Mouse (Mus musculus) CH12.LX (cell line): ENCODE measurements around the gene Olfr506.
"Not testable (repeated sequence)": the region's sequence is repeated elsewhere in the genome, so short reads cannot be mapped to it uniquely, and the experiment has no call there.

Experiments used
- CHD1 ChIP-seq: IDR thresholded peaks from 2 replicates; pipeline ENCODE4 v1.6.1; 2012; ENCODE audit warnings: low read depth, low read length, improper control_type of control experiment, inconsistent platforms
- CTCF ChIP-seq, 2 experiments: IDR thresholded peaks in 1 of 2; conservative IDR thresholded peaks in 1 of 2; 2 replicates each; pipeline ENCODE4 v1.5.1; 2011 to 2012; ENCODE audit warnings: low read depth in 2 of 2, low read length in 2 of 2, improper control_type of control experiment in 1 of 2, inconsistent platforms in 1 of 2, mild to moderate bottlenecking in 1 of 2, moderate library complexity in 1 of 2
- EP300 ChIP-seq: IDR thresholded peaks from 2 replicates; pipeline ENCODE4 v1.6.1; 2011; ENCODE audit warnings: low read length, improper control_type of control experiment
- ETS1 ChIP-seq: conservative IDR thresholded peaks from 2 replicates; pipeline ENCODE4 v1.6.1; 2012; ENCODE audit warnings: low read depth, mild to moderate bottlenecking, inconsistent platforms, low read length, improper control_type of control experiment, moderate library complexity
- GABPA ChIP-seq: IDR thresholded peaks from 2 replicates; pipeline ENCODE4 v1.6.1; 2012; ENCODE audit warnings: low read depth, low read length, improper control_type of control experiment, inconsistent platforms; ENCODE audit not compliant: insufficient replicate concordance
- MAFK ChIP-seq: IDR thresholded peaks from 2 replicates; pipeline ENCODE4 v1.6.1; 2011; ENCODE audit warnings: low read length, improper control_type of control experiment; ENCODE audit not compliant: insufficient replicate concordance
- NELFE ChIP-seq: IDR thresholded peaks from 2 replicates; pipeline ENCODE4 v1.6.1; 2011; ENCODE audit warnings: low read depth, low read length, improper control_type of control experiment
- POLR2A ChIP-seq: IDR thresholded peaks from 2 replicates; pipeline ENCODE4 v1.6.1; 2011; ENCODE audit warnings: low read depth, mild to moderate bottlenecking, improper control_type of control experiment, low read length
- SMC3 ChIP-seq: IDR thresholded peaks from 2 replicates; pipeline ENCODE4 v1.6.1; 2011; ENCODE audit warnings: low read depth, low read length, improper control_type of control experiment
- TBP ChIP-seq: conservative IDR thresholded peaks from 2 replicates; pipeline ENCODE4 v1.6.1; 2011; ENCODE audit warnings: low read depth, low read length, improper control_type of control experiment
- TCF12 ChIP-seq: IDR thresholded peaks from 2 replicates; pipeline ENCODE4 v1.6.1; 2014; ENCODE audit warnings: low read depth, mild to moderate bottlenecking, inconsistent platforms, low read length, improper control_type of control experiment
- ZMIZ1 ChIP-seq: IDR thresholded peaks from 2 replicates; pipeline ENCODE4 v1.6.1; 2012; ENCODE audit warnings: low read depth, mild to moderate bottlenecking, inconsistent platforms, low read length, improper control_type of control experiment

GRCm38 (mm10) chr7:108616781-108617180, 6.2 kb downstream of the Olfr506 start:
- TF ChIP-seq POLR2A; EP300; CTCF (conservative IDR thresholded peaks at IDR 0.05 in 1 of 2, IDR thresholded peaks at IDR 0.05 in 1 of 2; ENCODE audit: low read depth in 2 of 2, low read length in 2 of 2); CHD1; SMC3; MAFK; NELFE; ZMIZ1; ETS1; GABPA; TBP; TCF12: not testable (repeated sequence)
